Comparison of ENCODE assay signal across 14 mouse cellular contexts in the genomic region with DNA sequence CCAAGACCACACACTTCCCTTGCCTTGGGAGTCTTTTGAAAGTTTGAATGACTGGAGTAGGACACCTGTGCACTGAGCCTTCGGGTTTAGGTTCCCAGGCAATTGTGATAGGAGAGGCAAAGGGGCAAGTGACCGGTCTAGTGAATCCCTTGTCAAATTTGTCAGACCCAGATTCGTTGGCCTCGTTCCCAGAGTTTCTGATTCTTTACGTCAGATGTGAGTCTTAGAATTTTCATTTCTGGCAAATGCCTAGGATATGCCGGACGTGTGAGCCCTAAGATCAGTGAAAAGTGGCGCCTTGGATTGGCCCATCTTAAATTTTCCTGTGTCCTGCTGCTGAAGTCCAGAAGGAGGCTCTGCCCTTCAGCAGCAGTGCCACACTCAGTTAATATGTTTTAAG.
DNase-seq lines count a peak whose midpoint lies in the region; ATAC-seq lines count a peak whose summit lies in the region.
"Had no signal": no experiment of that assay in that cellular context is flagged by ENCODE, and none has a peak within 500 bp of the region (broad histone marks: within the 10 kb centered on the region; RNA-seq: fewer than 3 reads in every experiment).

No protein-coding gene starts in this region.

- no peak for DNase-seq in heart, postnatal 25 days (ENCODE audit: low spot score)
- no peak for DNase-seq in limb, embryonic 10.5 days (ENCODE audit: low spot score)
- DNase-seq in thymus, postnatal 25 days, result peak; percentile 21
- no peak for DNase-seq in thymus, postnatal 0 days (ENCODE audit: low spot score)
- DNase-seq in thymus, postnatal 4 days, result peak; percentile 18
- DNase-seq in layer of hippocampus, adult 9-11 months, result no peak
- DNase-seq: cerebellum, adult 8-10 months; embryo, embryonic 11 days; gastrocnemius, postnatal 25 days; right cerebral cortex, postnatal 14 days had no signal

- H3K4me3 ChIP-seq in heart, embryonic 15.5 days, result no peak overlapping the region
- H3K4me3 ChIP-seq in limb, embryonic 12.5 days (replicated peaks), result no peak overlapping the region
- no peak overlapping the region for H3K4me3 ChIP-seq in limb, embryonic 10.5 days
- H3K4me3 ChIP-seq: limb, embryonic 15.5 days had no signal

- peak overlapping the region; percentile 39; the same call in 1 of the 2 replicates for H3K27ac ChIP-seq in heart, embryonic 15.5 days
- peak overlapping the region; percentile 79 for H3K27ac ChIP-seq in limb, embryonic 12.5 days
- H3K27ac ChIP-seq in limb, embryonic 10.5 days, result no peak overlapping the region

- peaks cover 12% of the 10 kb centered on the region; the same call in 1 of the 2 replicates for H3K4me1 ChIP-seq in heart, embryonic 15.5 days (replicated peaks)
- H3K4me1 ChIP-seq in limb, embryonic 12.5 days (replicated peaks), result peaks cover 34% of the 10 kb centered on the region
- H3K4me1 ChIP-seq in limb, embryonic 10.5 days, result peaks cover 15% of the 10 kb centered on the region

- H3K27me3 ChIP-seq in heart, embryonic 15.5 days, result no peaks in the 10 kb centered on the region
- H3K27me3 ChIP-seq in limb, embryonic 12.5 days, result no peaks in the 10 kb centered on the region
- H3K27me3 ChIP-seq in limb, embryonic 10.5 days (ENCODE audit: low read depth, poor library complexity, severe bottlenecking), result no peaks in the 10 kb centered on the region
- H3K27me3 ChIP-seq: limb, embryonic 15.5 days had no signal

- no peak; the same call in 1 of the 2 replicates for ATAC-seq in heart, embryonic 15.5 days (replicated peaks; ENCODE audit: insufficient number of reproducible peaks, insufficient read depth, low FRiP score, low read depth)
- no peak for ATAC-seq in limb, embryonic 12.5 days (ENCODE audit: insufficient number of reproducible peaks, insufficient read depth, low FRiP score, low TSS enrichment, low read depth)
- ATAC-seq: intestine, postnatal 0 days had no signal

- intact Hi-C loops in heart, postnatal 25 days (cut with DNase I), result no loop called here

- H3K4me2 ChIP-seq in heart, embryonic 15.5 days, result no peak overlapping the region
- no peak overlapping the region for H3K4me2 ChIP-seq in limb, embryonic 12.5 days
- H3K4me2 ChIP-seq: limb, embryonic 15.5 days had no signal

- H3K9ac ChIP-seq in heart, embryonic 15.5 days, result no peak overlapping the region
- H3K9ac ChIP-seq in limb, embryonic 12.5 days (replicated peaks), result no peak overlapping the region
- H3K9ac ChIP-seq: limb, embryonic 15.5 days had no signal

- H3K36me3 ChIP-seq in heart, embryonic 15.5 days, result no peaks in the 10 kb centered on the region
- H3K36me3 ChIP-seq in limb, embryonic 12.5 days, result no peaks in the 10 kb centered on the region
- no peaks in the 10 kb centered on the region for H3K36me3 ChIP-seq in limb, embryonic 10.5 days
- H3K36me3 ChIP-seq: limb, embryonic 15.5 days had no signal

- no peaks in the 10 kb centered on the region for H3K9me3 ChIP-seq in heart, embryonic 15.5 days (replicated peaks)
- no peaks in the 10 kb centered on the region for H3K9me3 ChIP-seq in limb, embryonic 12.5 days
- H3K9me3 ChIP-seq in limb, embryonic 10.5 days (replicated peaks), result no peaks in the 10 kb centered on the region
- H3K9me3 ChIP-seq: limb, embryonic 15.5 days had no signal

- 60% methylated on average over 8 of the region's 8 CpGs for WGBS in heart, embryonic 15.5 days
- 83% methylated on average over 8 of the region's 8 CpGs for WGBS in limb, embryonic 12.5 days
- 93% methylated on average over 8 of the region's 8 CpGs for WGBS in limb, embryonic 10.5 days

Comparison
In these comparisons a context has a peak if more than half of its experiments do, and no peak if none do; other contexts are left out.
1. DNase-seq: peak in thymus, postnatal 25 days (single experiment) and thymus, postnatal 4 days (single experiment); none in heart, postnatal 25 days (single experiment), limb, embryonic 10.5 days (single experiment), thymus, postnatal 0 days (single experiment) and layer of hippocampus, adult 9-11 months (single experiment).